Mouse (Mus musculus) lung, embryonic 14.5 days (tissue): ENCODE measurements around the gene Gm2056. TPM values are rescaled to one million over a fixed set of nuclear protein-coding genes. Genes with fewer than 3 reads are reported as not detected.
"Not testable (repeated sequence)": the region's sequence is repeated elsewhere in the genome, so short reads cannot be mapped to it uniquely, and the experiment has no call there.

ENCODE experiments used
- ATAC-seq: fragments of 200-750 bp; cut with Nextera tagmentation; 2 replicates; pipeline ENCODE4 v1.8.0; 2017; ENCODE audit warnings: mild to moderate bottlenecking, moderate TSS enrichment, moderate library complexity; ENCODE audit not compliant: insufficient read depth
- DNase-seq: peaks from one replicate; pipeline ENCODE4 v3.0.0-alpha.2; 2015
- H3K27ac ChIP-seq: fragments of 300-500 bp; sonication (generic); 2 replicates; pipeline ENCODE4 v1.5.1; 2014; ENCODE audit warnings: low read depth, mild to moderate bottlenecking, moderate library complexity
- H3K27me3 ChIP-seq: fragments of 300-500 bp; sonication (generic); 2 replicates; pipeline ENCODE4 v1.6.1; 2014; ENCODE audit warnings: low read length, control low read depth; ENCODE audit not compliant: insufficient read depth
- H3K36me3 ChIP-seq: fragments of 300-500 bp; sonication (generic); 2 replicates; pipeline ENCODE4 v1.6.1; 2014; ENCODE audit warnings: control low read depth; ENCODE audit not compliant: insufficient read depth
- H3K4me1 ChIP-seq: fragments of 300-500 bp; sonication (generic); 2 replicates; pipeline ENCODE4 v1.6.1; 2014; ENCODE audit warnings: antibody characterized with exemption, control low read depth; ENCODE audit not compliant: insufficient read depth
- H3K4me2 ChIP-seq: fragments of 300-500 bp; sonication (generic); 2 replicates; pipeline ENCODE4 v1.6.1; 2014; ENCODE audit warnings: mild to moderate bottlenecking
- H3K4me3 ChIP-seq: fragments of 300-500 bp; sonication (generic); 2 replicates; pipeline ENCODE4 v1.5.1; 2014; ENCODE audit warnings: low read depth, low read length
- H3K9ac ChIP-seq: fragments of 300-500 bp; sonication (generic); 2 replicates; pipeline ENCODE4 v1.6.1; 2014
- H3K9me3 ChIP-seq: fragments of 300-500 bp; sonication (generic); 2 replicates; pipeline ENCODE4 v1.6.1; 2016; ENCODE audit warnings: low read depth, low read length, control low read depth
- WGBS: fragments of 180-500 bp; shearing (Covaris S2); extraction: QIAGEN DNeasy Blood & Tissue Kit; methylation state at CpG from one replicate; pipeline ENCODE4 v1.1.7; 2014; 5-methylcytosine and 5-hydroxymethylcytosine counted together
- polyA plus RNA-seq: library from polyadenylated mRNA; unstranded; fragments of >200 nt; fragmentation: Nextera tagmentation; extraction: Ambion mirVana; gene quantifications from 2 replicates; pipeline ENCODE4 v1.2.1, GENCODE M21; 2014

The Gm2056 gene
- not detected in 2 replicates for polyA plus RNA-seq

DNA sequence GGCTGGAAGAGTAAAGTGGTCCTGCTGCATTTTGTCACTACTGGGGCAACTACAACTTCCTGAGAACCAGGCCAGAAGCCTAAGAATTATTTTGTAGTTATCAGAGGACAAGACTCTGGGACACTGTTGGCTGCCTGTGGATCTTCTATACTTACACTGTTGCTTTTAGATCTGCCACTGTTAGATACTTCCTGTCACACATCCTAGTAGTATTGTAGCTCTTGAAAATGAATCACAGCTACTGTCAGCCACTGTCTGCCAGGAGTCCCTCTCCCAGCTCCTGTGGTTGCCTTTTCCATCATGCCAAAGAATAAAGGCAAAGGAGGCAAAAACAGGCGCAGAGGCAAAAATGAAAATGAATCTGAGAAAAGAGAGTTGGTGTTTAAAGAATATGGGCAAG, at the start of gene Gm2056:
TSS of gene Gm2056 (plus strand) at position 301 of the 400 bp plus-strand sequence.
- not testable (repeated sequence) for H3K4me3 ChIP-seq, H3K4me2 ChIP-seq, H3K9ac ChIP-seq, H3K27ac ChIP-seq, ATAC-seq, H3K36me3 ChIP-seq, H3K9me3 ChIP-seq, DNase-seq, H3K27me3 ChIP-seq, H3K4me1 ChIP-seq
- WGBS, result 62% methylated on average over 1 of the region's 1 CpGs

- H3K4me2 ChIP-seq, H3K27me3 ChIP-seq, H3K9me3 ChIP-seq, ATAC-seq, H3K36me3 ChIP-seq, H3K27ac ChIP-seq, H3K4me3 ChIP-seq, H3K9ac ChIP-seq, H3K4me1 ChIP-seq: not testable (repeated sequence)
- DNase-seq, result peak; percentile 0
Observed at GRCm38 (mm10) chr12:87984000-87984399, 42.8 kb upstream of the Gm2056 start.

DNA sequence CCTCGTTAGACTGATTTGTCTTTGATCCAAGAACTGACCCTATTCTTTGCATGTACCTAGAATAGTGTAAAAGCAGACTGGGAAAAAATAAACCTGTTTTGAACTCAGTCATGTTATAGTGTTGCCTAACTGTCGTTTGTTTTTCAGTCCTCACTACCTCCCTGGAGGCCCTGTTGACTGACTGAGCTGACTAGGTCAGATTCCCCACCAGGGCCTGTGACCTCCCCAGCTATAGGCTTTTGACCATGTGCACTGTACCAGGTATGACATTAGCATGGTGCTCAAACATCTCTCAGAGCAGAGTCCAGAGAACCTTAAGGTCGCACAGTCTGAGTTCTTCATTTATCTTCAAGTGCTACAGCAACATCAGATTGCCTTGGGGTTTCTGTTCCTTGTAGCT, 22.7 kb upstream of the Gm2056 start:
- 61% methylated on average over 3 of the region's 3 CpGs for WGBS
- not testable (repeated sequence) for H3K9me3 ChIP-seq, H3K4me3 ChIP-seq, H3K9ac ChIP-seq, H3K4me1 ChIP-seq, H3K4me2 ChIP-seq, ATAC-seq, DNase-seq, H3K36me3 ChIP-seq, H3K27me3 ChIP-seq, H3K27ac ChIP-seq

GRCm38 (mm10) chr12:88011548-88011947, 15.3 kb upstream of the Gm2056 start, which contains the start of gene Gm2075:
Gene Gm2075, plus strand, starts transcription at chr12:88011848.
- WGBS, result no CpG with 5 or more reads among the region's 1 CpGs
- H3K27me3 ChIP-seq, ATAC-seq, H3K9me3 ChIP-seq, H3K4me2 ChIP-seq, H3K4me1 ChIP-seq, H3K9ac ChIP-seq, H3K36me3 ChIP-seq, H3K27ac ChIP-seq, H3K4me3 ChIP-seq, DNase-seq: not testable (repeated sequence)

DNA sequence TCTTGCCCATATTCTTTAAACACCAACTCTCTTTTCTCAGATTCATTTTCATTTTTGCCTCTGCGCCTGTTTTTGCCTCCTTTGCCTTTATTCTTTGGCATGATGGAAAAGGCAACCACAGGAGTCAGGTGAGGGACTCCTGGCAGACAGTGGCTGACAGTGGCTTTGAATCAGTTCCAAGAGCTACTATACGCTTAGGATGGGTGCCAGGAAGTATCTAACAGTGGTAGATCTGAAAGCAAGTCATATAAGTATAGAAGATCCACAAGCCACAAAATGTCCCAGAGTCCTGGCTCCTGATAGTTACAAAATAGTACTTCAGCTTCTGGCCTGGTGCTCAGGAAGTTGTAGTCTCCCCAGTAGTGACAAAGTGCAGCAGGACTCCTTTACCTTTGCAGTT, 8.1 kb upstream of the Gm2056 start, which contains the start of gene Gm6803:
TSS of gene Gm6803 (minus strand) at position 101 of the 400 bp plus-strand sequence.
- H3K9me3 ChIP-seq, ATAC-seq, H3K9ac ChIP-seq, H3K36me3 ChIP-seq, H3K4me1 ChIP-seq, H3K27me3 ChIP-seq, H3K4me3 ChIP-seq, H3K27ac ChIP-seq, DNase-seq, H3K4me2 ChIP-seq: not testable (repeated sequence)
- 73% methylated on average over 1 of the region's 2 CpGs for WGBS

GRCm38 (mm10) chr12:88032250-88032649, 5.4 kb downstream of the Gm2056 start:
- not testable (repeated sequence) for H3K4me2 ChIP-seq, H3K36me3 ChIP-seq, H3K9me3 ChIP-seq, H3K9ac ChIP-seq, H3K27me3 ChIP-seq, H3K27ac ChIP-seq, H3K4me1 ChIP-seq, DNase-seq, H3K4me3 ChIP-seq, ATAC-seq
- 90% methylated on average over 5 of the region's 5 CpGs for WGBS

GRCm38 (mm10) chr12:88039062-88039461, 12.3 kb downstream of the Gm2056 start:
- H3K9me3 ChIP-seq, result not testable (repeated sequence)

DNA sequence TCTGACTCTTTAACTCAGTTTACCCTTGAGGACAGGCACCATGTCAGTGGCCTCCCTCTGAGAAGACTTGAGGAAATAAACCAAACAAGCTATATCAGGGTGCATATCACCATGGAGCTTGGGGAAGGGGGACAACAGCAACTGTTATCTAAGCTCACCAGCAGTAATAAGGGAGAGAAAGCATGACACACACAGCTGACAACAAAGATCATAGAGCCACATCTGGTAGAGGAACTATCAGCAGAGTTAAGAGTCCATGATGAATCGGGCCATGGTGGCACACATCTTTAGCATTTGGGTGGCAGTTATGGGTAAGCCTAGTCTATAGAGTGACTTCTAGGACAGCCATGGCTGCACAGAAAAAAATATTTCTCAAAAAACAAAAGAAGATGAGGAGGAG, 12.9 kb downstream of the Gm2056 start:
- DNase-seq, H3K9me3 ChIP-seq, H3K27me3 ChIP-seq, H3K36me3 ChIP-seq, H3K27ac ChIP-seq, H3K9ac ChIP-seq, H3K4me1 ChIP-seq, H3K4me3 ChIP-seq, H3K4me2 ChIP-seq, ATAC-seq: not testable (repeated sequence)
- WGBS, result 73% methylated on average over 1 of the region's 1 CpGs

More at GRCm38 (mm10) chr12:88039062-88039461, 12.3 kb downstream of the Gm2056 start:
- DNase-seq, H3K4me1 ChIP-seq, H3K27ac ChIP-seq, H3K36me3 ChIP-seq, H3K27me3 ChIP-seq, H3K4me2 ChIP-seq, H3K9ac ChIP-seq, H3K4me3 ChIP-seq, ATAC-seq: not testable (repeated sequence)

DNA sequence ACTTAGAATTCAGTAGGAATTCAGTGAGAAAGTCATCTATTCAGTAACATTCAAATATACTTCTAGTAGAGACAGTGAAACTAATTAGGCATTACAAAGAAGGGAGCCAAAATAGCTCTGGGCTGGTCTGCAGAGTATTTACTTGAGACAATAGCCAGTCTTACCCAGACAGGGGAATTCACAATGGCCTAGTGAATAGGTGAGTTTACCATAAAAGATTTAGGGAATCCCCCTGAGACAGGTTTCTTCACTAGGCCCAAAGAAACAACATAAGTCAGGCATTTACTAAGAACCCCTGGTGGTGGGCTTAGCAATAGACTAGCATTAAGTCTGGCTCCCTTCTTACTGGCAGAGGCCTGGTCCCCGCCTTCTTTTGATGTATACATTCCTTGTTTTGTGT, 18.4 kb downstream of the Gm2056 start:
- not testable (repeated sequence) for H3K9ac ChIP-seq, H3K9me3 ChIP-seq, H3K36me3 ChIP-seq, H3K4me3 ChIP-seq, ATAC-seq, DNase-seq, H3K4me2 ChIP-seq, H3K27ac ChIP-seq, H3K27me3 ChIP-seq, H3K4me1 ChIP-seq
- 61% methylated on average over 1 of the region's 1 CpGs for WGBS
